Mouse (Mus musculus): ENCODE measurements around the gene Myo1e. TPM values are rescaled to one million over a fixed set of nuclear protein-coding genes. Genes with fewer than 3 reads are reported as not detected.

Myo1e gene
- polyA plus RNA-seq, 1 experiment from 2014 or later, result 15.2 TPM

GRCm38 (mm10) chr9:70223142-70223541 is 16.0 kb downstream of the Myo1e start:
- H3K4me1 ChIP-seq (replicated peaks), result peaks cover 37% of the 10 kb centered on the region
- no peak overlapping the region for H3K9ac ChIP-seq
- no peaks in the 10 kb centered on the region for H3K36me3 ChIP-seq
- H3K27ac ChIP-seq (ENCODE audit: poor library complexity, severe bottlenecking), result no peak overlapping the region
- H3K9me3 ChIP-seq (replicated peaks), result no peaks in the 10 kb centered on the region
- no peak overlapping the region for H3K4me3 ChIP-seq
- no peak for ATAC-seq (ENCODE audit: insufficient number of reproducible peaks, low FRiP score)
- no peak overlapping the region for H3K4me2 ChIP-seq
- H3K27me3 ChIP-seq (replicated peaks), result no peaks in the 10 kb centered on the region
- 84% methylated on average over 4 of the region's 4 CpGs for WGBS

GRCm38 (mm10) chr9:70224046-70224445 is 16.9 kb downstream of the Myo1e start:
- Histone ChIP-seq H3K36me3 (no peaks in the 10 kb centered on the region), H3K4me2 (no peak overlapping the region), H3K9me3 (replicated peaks) (no peaks in the 10 kb centered on the region), H3K9ac (no peak overlapping the region), H3K4me3 (no peak overlapping the region), H3K27me3 (replicated peaks) (no peaks in the 10 kb centered on the region), H3K27ac (ENCODE audit: poor library complexity, severe bottlenecking) (no peak overlapping the region), H3K4me1 (replicated peaks) (peaks cover 36% of the 10 kb centered on the region)
- ATAC-seq (ENCODE audit: insufficient number of reproducible peaks, low FRiP score), result no peak
- 79% methylated on average over 4 of the region's 4 CpGs for WGBS

DNA sequence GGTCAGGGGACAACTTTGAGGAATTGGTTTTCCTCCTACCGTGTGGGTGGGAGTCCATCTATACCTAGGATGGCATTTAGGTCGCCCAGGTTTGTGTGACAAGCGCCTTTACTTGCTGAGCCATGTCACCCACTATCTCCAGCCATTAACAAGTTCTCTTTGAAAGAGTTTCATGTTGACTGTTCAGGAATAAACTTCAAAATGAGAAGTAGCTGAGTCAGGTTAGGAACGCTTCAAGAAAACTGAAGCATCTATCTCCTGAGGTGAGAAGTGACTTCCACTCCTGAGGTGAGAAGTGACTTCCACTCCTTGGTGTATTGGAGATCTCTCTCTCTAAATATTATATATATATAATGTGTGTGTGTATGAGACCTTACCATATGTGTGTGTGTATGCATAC is 19.2 kb downstream of the Myo1e start:
- Histone ChIP-seq H3K27me3 (replicated peaks) (no peaks in the 10 kb centered on the region), H3K27ac (ENCODE audit: poor library complexity, severe bottlenecking) (no peak overlapping the region), H3K4me3 (no peak overlapping the region), H3K4me2 (no peak overlapping the region), H3K36me3 (no peaks in the 10 kb centered on the region), H3K9me3 (replicated peaks) (no peaks in the 10 kb centered on the region), H3K9ac (no peak overlapping the region), H3K4me1 (replicated peaks) (peaks cover 28% of the 10 kb centered on the region)
- no peak for ATAC-seq (ENCODE audit: insufficient number of reproducible peaks, low FRiP score)
- 82% methylated on average over 4 of the region's 4 CpGs for WGBS

- no peaks in the 10 kb centered on the region for H3K27me3 ChIP-seq (replicated peaks)
- ATAC-seq (ENCODE audit: insufficient number of reproducible peaks, low FRiP score), result no peak
- H3K4me3 ChIP-seq, result no peak overlapping the region
- H3K9ac ChIP-seq, result no peak overlapping the region
- no peaks in the 10 kb centered on the region for H3K9me3 ChIP-seq (replicated peaks)
- WGBS, result 52% methylated on average over 8 of the region's 8 CpGs
- no peaks in the 10 kb centered on the region for H3K36me3 ChIP-seq
- peaks cover 8% of the 10 kb centered on the region for H3K4me1 ChIP-seq (replicated peaks)
- no peak overlapping the region for H3K4me2 ChIP-seq
- H3K27ac ChIP-seq (ENCODE audit: poor library complexity, severe bottlenecking), result no peak overlapping the region
These were observed 22.7 kb downstream of the Myo1e start for GRCm38 (mm10) chr9:70229823-70230222.

DNA sequence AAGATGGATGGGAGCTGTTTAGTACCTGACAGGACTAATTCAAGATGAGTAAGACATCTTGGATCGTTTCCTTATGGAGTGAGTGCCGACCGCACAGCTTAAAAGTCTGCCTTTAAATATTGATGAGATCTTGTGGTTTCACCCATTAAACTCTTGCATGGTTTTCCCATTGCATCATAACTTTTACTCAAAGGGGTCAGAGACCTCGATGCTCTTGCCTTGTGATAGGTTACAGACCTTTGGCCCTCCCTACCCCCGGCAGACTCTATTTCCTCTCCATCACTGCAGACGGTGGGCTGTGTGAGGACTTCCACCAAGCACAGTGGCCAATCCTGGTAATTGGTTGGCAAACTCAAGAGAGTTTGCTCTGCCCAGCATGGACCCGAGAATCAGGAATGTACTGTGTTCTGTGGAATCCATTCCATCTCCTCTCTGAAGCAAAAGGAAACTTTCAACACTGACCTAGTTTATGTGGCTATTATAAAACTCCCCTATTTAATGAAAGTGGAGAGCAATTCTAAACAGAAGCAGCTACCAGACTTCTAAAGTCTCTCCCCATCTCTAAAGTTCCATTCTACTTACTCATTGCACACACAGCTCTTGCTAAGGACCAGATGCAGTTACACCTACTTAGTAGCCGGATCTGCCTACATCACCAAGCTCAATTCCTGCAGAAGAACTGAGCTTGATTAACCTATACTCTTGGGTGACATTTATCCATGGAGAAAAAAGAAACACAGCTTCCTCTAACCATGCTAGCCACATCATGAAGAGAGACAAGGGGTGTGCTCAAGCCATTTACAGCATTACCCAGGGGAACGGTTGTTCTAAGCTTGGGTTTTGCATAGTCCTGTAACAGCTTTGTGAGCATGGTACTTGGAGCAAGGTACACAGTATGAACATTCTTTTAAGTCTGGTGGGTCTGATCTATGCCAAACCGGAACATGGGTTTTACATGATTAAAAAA is 25.2 kb downstream of the Myo1e start:
- WGBS, result 79% methylated on average over 10 of the region's 10 CpGs
- Histone ChIP-seq H3K9me3 (replicated peaks) (no peaks in the 10 kb centered on the region), H3K36me3 (no peaks in the 10 kb centered on the region), H3K4me3 (no peak overlapping the region), H3K4me1 (replicated peaks) (peaks cover 8% of the 10 kb centered on the region), H3K9ac (no peak overlapping the region), H3K4me2 (no peak overlapping the region), H3K27ac (ENCODE audit: poor library complexity, severe bottlenecking) (no peak overlapping the region), H3K27me3 (replicated peaks) (no peaks in the 10 kb centered on the region)
- no peak for ATAC-seq (ENCODE audit: insufficient number of reproducible peaks, low FRiP score)

GRCm38 (mm10) chr9:70237136-70237535 is 30.0 kb downstream of the Myo1e start:
- Histone ChIP-seq H3K27ac (ENCODE audit: poor library complexity, severe bottlenecking) (no peak overlapping the region), H3K27me3 (replicated peaks) (no peaks in the 10 kb centered on the region), H3K4me3 (no peak overlapping the region), H3K9me3 (replicated peaks) (no peaks in the 10 kb centered on the region), H3K4me2 (no peak overlapping the region), H3K4me1 (replicated peaks) (peaks cover 15% of the 10 kb centered on the region), H3K36me3 (no peaks in the 10 kb centered on the region), H3K9ac (no peak overlapping the region)
- WGBS, result 73% methylated on average over 3 of the region's 3 CpGs
- ATAC-seq (ENCODE audit: insufficient number of reproducible peaks, low FRiP score), result no peak

DNA sequence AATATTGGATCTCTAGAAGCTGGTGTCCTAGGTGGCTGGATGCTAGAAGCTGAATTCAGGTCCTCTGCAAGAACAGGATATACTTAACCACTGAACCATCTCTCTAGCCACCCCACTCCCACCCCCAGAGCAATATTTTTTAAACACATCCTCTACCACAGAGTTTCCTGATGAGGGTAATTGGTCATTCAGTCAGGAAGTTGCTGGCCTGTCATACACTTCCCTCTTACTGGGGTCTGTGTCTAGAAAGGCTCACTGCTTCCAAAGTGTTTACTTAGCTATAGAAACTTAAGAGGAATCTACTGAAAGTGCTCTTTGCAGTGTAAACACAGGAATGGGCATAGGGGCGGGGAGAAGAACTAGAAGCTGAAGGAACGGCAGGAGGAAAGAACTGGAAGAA is 30.4 kb downstream of the Myo1e start:
- no peaks in the 10 kb centered on the region for H3K9me3 ChIP-seq (replicated peaks)
- no peak overlapping the region for H3K4me3 ChIP-seq
- peaks cover 19% of the 10 kb centered on the region for H3K4me1 ChIP-seq (replicated peaks)
- no peak for ATAC-seq (ENCODE audit: insufficient number of reproducible peaks, low FRiP score)
- H3K9ac ChIP-seq, result no peak overlapping the region
- H3K27ac ChIP-seq (ENCODE audit: poor library complexity, severe bottlenecking), result no peak overlapping the region
- WGBS, result 34% methylated on average over 2 of the region's 2 CpGs
- no peaks in the 10 kb centered on the region for H3K27me3 ChIP-seq (replicated peaks)
- H3K36me3 ChIP-seq, result no peaks in the 10 kb centered on the region
- H3K4me2 ChIP-seq, result no peak overlapping the region

DNA sequence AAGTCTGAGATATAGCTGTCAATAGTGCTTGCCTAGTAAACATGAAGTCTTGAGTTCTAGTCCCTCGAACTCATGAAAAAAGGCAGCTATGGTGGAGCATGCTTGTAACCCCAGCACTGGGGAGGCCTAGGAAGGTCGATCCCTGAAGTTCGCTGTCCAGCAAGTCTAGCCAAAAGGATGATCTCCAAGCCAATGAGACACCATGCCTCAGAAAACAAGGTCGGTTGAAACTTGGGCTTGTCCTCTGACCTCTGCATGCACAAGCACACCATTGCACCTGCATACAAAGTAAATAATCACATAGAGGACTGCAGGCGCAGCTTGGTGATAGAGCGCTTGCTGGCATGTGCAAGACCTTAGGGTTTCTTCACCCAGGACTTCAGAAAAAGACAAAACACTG is 31.2 kb downstream of the Myo1e start:
- peaks cover 22% of the 10 kb centered on the region for H3K4me1 ChIP-seq (replicated peaks)
- H3K36me3 ChIP-seq, result no peaks in the 10 kb centered on the region
- ATAC-seq (ENCODE audit: insufficient number of reproducible peaks, low FRiP score), result no peak
- no peaks in the 10 kb centered on the region for H3K27me3 ChIP-seq (replicated peaks)
- no peak overlapping the region for H3K27ac ChIP-seq (ENCODE audit: poor library complexity, severe bottlenecking)
- WGBS, result 82% methylated on average over 6 of the region's 6 CpGs
- no peak overlapping the region for H3K4me2 ChIP-seq
- no peaks in the 10 kb centered on the region for H3K9me3 ChIP-seq (replicated peaks)
- H3K9ac ChIP-seq, result no peak overlapping the region
- H3K4me3 ChIP-seq, result no peak overlapping the region

DNA sequence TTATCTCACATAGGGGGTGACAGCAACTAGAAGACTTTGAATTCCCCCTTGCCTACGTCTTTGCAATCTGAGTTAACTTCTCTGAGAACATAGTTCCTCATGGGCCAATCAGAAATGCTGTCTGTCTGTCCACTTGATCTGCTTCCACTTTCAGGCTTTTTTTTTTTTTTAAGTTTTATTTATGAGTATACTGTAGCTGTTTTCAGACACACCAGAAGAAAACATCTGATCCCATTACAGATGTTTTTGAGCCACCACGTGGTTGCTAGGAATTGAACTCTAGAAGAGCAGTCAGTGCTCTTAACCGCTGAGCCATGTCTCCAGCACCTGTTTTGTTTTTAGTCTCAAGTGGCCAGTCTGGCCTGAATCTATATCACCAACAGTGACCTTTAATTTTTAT is 32.1 kb downstream of the Myo1e start:
- Histone ChIP-seq H3K4me3 (no peak overlapping the region), H3K36me3 (no peaks in the 10 kb centered on the region), H3K4me2 (no peak overlapping the region), H3K4me1 (replicated peaks) (peaks cover 22% of the 10 kb centered on the region), H3K9me3 (replicated peaks) (no peaks in the 10 kb centered on the region), H3K27ac (ENCODE audit: poor library complexity, severe bottlenecking) (no peak overlapping the region), H3K27me3 (replicated peaks) (no peaks in the 10 kb centered on the region), H3K9ac (no peak overlapping the region)
- no peak for ATAC-seq (ENCODE audit: insufficient number of reproducible peaks, low FRiP score)
- WGBS, result 80% methylated on average over 3 of the region's 3 CpGs

DNA sequence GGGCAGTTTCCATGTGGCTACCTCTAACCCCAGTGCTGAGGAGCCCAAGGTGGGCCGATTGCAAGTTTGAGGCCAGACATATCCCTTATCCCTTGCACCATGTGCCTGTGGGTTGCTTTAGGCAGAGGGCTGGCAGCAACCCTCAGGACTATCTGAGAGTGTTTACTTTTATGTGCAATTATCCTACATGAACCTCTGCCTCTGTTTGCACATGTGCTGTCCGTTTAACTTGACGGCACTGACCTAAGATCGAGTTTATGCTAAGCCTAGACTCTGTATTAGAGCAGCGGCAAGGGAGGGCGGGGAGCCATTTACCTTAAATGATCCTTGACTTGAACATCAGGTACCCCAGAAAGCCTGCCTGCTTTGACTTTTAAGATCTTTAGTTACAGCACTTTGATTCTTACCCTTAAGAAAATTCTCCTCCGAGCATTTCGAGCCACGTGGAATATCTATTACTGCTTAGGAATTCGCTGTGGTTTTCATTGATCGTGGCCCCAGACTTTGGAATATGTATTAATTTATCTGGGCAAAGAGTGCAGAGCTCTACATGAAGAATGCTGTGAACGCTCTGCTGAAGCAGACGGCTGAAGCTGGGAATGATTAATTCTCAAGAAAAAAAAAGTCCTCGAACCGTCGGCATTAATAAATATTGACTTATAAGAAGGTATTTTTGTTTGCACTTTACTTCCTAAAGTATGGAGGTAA is 33.7 kb downstream of the Myo1e start:
- no peak overlapping the region for H3K27ac ChIP-seq (ENCODE audit: poor library complexity, severe bottlenecking)
- H3K4me1 ChIP-seq (replicated peaks), result peaks cover 28% of the 10 kb centered on the region
- H3K4me2 ChIP-seq, result no peak overlapping the region
- ATAC-seq (ENCODE audit: insufficient number of reproducible peaks, low FRiP score), result no peak
- no peaks in the 10 kb centered on the region for H3K36me3 ChIP-seq
- peaks cover 3% of the 10 kb centered on the region; the same call in 1 of the 2 replicates for H3K9me3 ChIP-seq (replicated peaks)
- H3K9ac ChIP-seq, result no peak overlapping the region
- 86% methylated on average over 16 of the region's 16 CpGs for WGBS
- H3K4me3 ChIP-seq, result no peak overlapping the region
- H3K27me3 ChIP-seq (replicated peaks), result no peaks in the 10 kb centered on the region

- Histone ChIP-seq H3K27me3 (replicated peaks) (no peaks in the 10 kb centered on the region), H3K4me2 (no peak overlapping the region), H3K27ac (ENCODE audit: poor library complexity, severe bottlenecking) (0 out of 2 replicates have a peak overlapping the region, but pooled peaks have one; percentile 12), H3K4me1 (replicated peaks) (peaks cover 28% of the 10 kb centered on the region), H3K4me3 (no peak overlapping the region), H3K36me3 (no peaks in the 10 kb centered on the region), H3K9ac (no peak overlapping the region), H3K9me3 (replicated peaks) (peaks cover 3% of the 10 kb centered on the region; the same call in 1 of the 2 replicates)
- 66% methylated on average over 8 of the region's 8 CpGs for WGBS
- no peak for ATAC-seq (ENCODE audit: insufficient number of reproducible peaks, low FRiP score)
These were observed 34.3 kb downstream of the Myo1e start for GRCm38 (mm10) chr9:70241411-70241961.

Data from heart, embryonic 12.5 days (tissue).